Mouse (Mus musculus) cortical plate, adult 2 months (tissue): ENCODE measurements around the gene Arhgef17.

Source experiments
- CTCF ChIP-seq: fragments of 200-500 bp; IDR thresholded peaks from 2 replicates; pipeline ENCODE4 v1.5.1; 2011; ENCODE audit warnings: mild to moderate bottlenecking, control low read depth, low read length; ENCODE audit not compliant: insufficient read depth; ENCODE audit errors: extremely low read depth
- POLR2A ChIP-seq: fragments of 200-500 bp; IDR thresholded peaks from 2 replicates; pipeline ENCODE4 v1.6.1; 2011; ENCODE audit warnings: mild to moderate bottlenecking, low read length, control low read depth; ENCODE audit not compliant: insufficient read depth; ENCODE audit errors: extremely low read depth

DNA sequence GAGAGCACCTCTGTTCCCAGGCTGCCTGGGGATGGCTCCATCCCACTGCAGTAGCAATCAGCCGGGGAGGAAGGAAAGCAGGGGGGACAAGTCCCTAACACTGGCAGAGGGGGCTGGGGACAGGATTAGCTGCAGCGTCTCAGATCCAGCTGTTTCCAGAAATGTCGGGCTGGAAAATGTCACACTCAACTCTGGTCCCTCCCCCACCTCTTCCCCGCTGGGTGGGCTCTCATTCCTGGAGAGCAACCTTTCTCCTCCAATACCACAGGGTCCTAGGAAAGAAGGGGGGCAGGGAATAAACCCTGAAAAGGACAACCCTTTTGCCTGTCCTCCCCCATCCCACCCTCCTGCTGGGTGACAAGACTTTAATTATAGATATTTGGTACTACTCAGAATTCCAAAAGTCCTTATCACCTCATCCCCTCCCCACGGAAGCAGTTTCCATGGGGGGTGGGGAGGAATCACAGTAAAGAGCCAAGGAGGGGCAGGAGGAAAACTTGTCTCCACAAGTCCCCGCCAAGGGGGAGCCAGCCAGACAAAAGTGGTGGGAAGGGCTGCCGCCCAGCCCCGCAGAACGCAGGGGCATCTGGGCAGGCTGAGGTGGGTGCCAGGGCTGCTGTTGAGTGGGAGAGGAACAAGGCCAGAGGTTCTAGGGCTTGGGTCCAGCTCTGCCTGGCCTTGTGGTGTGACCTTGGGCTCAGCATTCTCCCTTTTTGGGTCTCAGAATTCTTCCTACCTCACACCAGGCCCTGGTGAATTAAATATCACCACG lies 7.0 kb downstream of the Arhgef17 start:
- TF ChIP-seq POLR2A, result no peak
- no peak for TF ChIP-seq CTCF
